Mouse (Mus musculus): ENCODE measurements around the gene Gzmn. TPM values are rescaled to one million over a fixed set of nuclear protein-coding genes. Genes with fewer than 3 reads are reported as not detected.
"Not testable (repeated sequence)": the region's sequence is repeated elsewhere in the genome, so short reads cannot be mapped to it uniquely, and the experiment has no call there.

Gzmn gene
- polyA plus RNA-seq (2015; fragmentation: Nextera tagmentation; extraction: Ambion mirVana) = not detected in 2 replicates

GRCm38 (mm10) chr14:56174499-56174898 lies at the start of gene Gzmn:
Gene Gzmn, minus strand, starts transcription at chr14:56174599.
- whole genome bisulfite sequencing = 83% methylated on average over 5 of the region's 5 CpGs
- TF ChIP-seq CTCF (IDR thresholded peaks at IDR 0.05; ENCODE audit: low read depth) = no peak

DNA sequence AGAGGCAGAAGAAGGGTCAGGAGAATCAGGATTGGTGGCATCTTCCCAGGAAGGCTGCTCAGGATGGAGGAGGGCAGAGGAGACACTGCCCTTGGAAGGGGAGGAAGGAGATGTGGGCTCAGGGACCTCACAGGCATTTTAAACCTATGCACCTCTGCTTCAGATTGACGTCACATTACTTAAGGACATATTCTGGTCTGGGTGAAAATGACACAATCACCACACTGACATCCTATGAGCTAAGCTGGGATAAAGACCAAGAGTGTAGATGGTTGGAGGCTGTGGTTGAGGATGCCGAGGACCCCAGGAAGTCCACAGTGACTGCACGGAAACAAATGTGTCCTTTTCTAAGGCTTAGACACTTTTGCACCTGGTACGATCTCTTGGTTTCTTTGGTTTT lies 36.9 kb upstream of the Gzmn start, which contains the start of gene Gzmf:
Gene Gzmf (minus strand): TSS at position 101 of the 400 bp plus-strand sequence.
- Histone ChIP-seq H3K27ac (no peak within 1 kb of the TSS), H3K9ac (ENCODE audit: low read depth, low read length) (no peak within 1 kb of the TSS), H3K4me2 (ENCODE audit: low read length) (no peak within 1 kb of the TSS), H3K36me3 (ENCODE audit: insufficient read depth, low read length) (no peaks in the 10 kb centered on the region), H3K27me3 (ENCODE audit: insufficient read depth, low read length) (no peaks in the 10 kb centered on the region), H3K4me1 (replicated peaks; ENCODE audit: insufficient read depth, low read length) (no peaks in the 10 kb centered on the region), H3K4me3 (replicated peaks; ENCODE audit: low read depth, low read length) (no peak within 1 kb of the TSS), H3K9me3 (replicated peaks; ENCODE audit: low read length) (no peaks in the 10 kb centered on the region)
- TF ChIP-seq CTCF (IDR thresholded peaks at IDR 0.05; ENCODE audit: low read depth) = no peak
- DNase-seq (ENCODE audit: low spot score) (no peak), ATAC-seq (replicated peaks; ENCODE audit: low FRiP score, low read depth) (no peak)
- 93% methylated on average over 4 of the region's 4 CpGs for WGBS

More at GRCm38 (mm10) chr14:56174499-56174898, at the start of gene Gzmn:
- no peak within 1 kb of the TSS for H3K9ac ChIP-seq (ENCODE audit: low read depth, low read length)
- no peak within 1 kb of the TSS for H3K4me3 ChIP-seq (replicated peaks; ENCODE audit: low read depth, low read length)
- H3K27me3 ChIP-seq (ENCODE audit: insufficient read depth, low read length) = no peaks in the 10 kb centered on the region
- H3K9me3 ChIP-seq (replicated peaks; ENCODE audit: low read length) = no peaks in the 10 kb centered on the region
- ATAC-seq (replicated peaks; ENCODE audit: low FRiP score, low read depth) = no peak
- no peak for DNase-seq (ENCODE audit: low spot score)
- H3K36me3 ChIP-seq (ENCODE audit: insufficient read depth, low read length) = no peaks in the 10 kb centered on the region
- no peak within 1 kb of the TSS for H3K27ac ChIP-seq
- H3K4me2 ChIP-seq (ENCODE audit: low read length) = no peak within 1 kb of the TSS
- H3K4me1 ChIP-seq (replicated peaks; ENCODE audit: insufficient read depth, low read length) = no peaks in the 10 kb centered on the region

GRCm38 (mm10) chr14:56205613-56206012 lies 31.2 kb upstream of the Gzmn start:
- 92% methylated on average over 1 of the region's 1 CpGs for WGBS
- Histone ChIP-seq H3K4me2 (ENCODE audit: low read length) (no peak overlapping the region), H3K27me3 (ENCODE audit: insufficient read depth, low read length) (no peaks in the 10 kb centered on the region)

DNA sequence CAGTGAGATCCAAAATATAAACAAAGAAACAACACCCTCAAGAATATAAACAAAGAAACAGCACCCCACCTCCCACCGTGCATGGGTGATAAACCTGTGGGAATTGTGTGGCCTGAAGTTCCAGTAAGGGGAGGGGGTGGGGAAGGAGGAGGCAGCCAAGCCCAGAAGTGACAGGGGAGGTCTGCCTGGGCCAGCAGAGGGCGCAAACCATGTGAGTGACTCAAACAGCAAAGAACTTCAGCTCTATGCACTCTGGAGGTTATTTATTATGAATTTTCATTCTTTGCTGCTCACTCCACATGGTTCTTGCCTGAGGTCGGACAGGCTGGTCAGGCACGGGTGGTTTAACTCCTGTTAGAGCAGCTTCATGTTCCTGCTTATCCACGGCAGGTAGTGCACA lies 30.6 kb upstream of the Gzmn start:
- H3K27ac ChIP-seq; H3K9ac ChIP-seq (ENCODE audit: low read depth, low read length); H3K4me3 ChIP-seq (replicated peaks; ENCODE audit: low read depth, low read length); H3K4me1 ChIP-seq (replicated peaks; ENCODE audit: insufficient read depth, low read length); H3K36me3 ChIP-seq (ENCODE audit: insufficient read depth, low read length); H3K4me2 ChIP-seq (ENCODE audit: low read length); H3K9me3 ChIP-seq (replicated peaks; ENCODE audit: low read length); H3K27me3 ChIP-seq (ENCODE audit: insufficient read depth, low read length): not testable (repeated sequence)
- ATAC-seq (replicated peaks; ENCODE audit: low FRiP score, low read depth) = 0 out of 2 replicates have a peak, but pooled peaks have one; percentile 17
- WGBS = 33% methylated on average over 5 of the region's 5 CpGs
- peak; percentile 71 for TF ChIP-seq CTCF (IDR thresholded peaks at IDR 0.05; ENCODE audit: low read depth)
- peak; percentile 65 for DNase-seq (ENCODE audit: low spot score)

More at GRCm38 (mm10) chr14:56205613-56206012, 31.2 kb upstream of the Gzmn start:
- Histone ChIP-seq H3K27ac (no peak overlapping the region), H3K4me3 (replicated peaks; ENCODE audit: low read depth, low read length) (no peak overlapping the region), H3K9ac (ENCODE audit: low read depth, low read length) (no peak overlapping the region), H3K9me3 (replicated peaks; ENCODE audit: low read length) (no peaks in the 10 kb centered on the region), H3K4me1 (replicated peaks; ENCODE audit: insufficient read depth, low read length) (no peaks in the 10 kb centered on the region), H3K36me3 (ENCODE audit: insufficient read depth, low read length) (no peaks in the 10 kb centered on the region)
- DNase-seq (ENCODE audit: low spot score) (no peak), ATAC-seq (replicated peaks; ENCODE audit: low FRiP score, low read depth) (no peak)
- TF ChIP-seq CTCF (IDR thresholded peaks at IDR 0.05; ENCODE audit: low read depth) = no peak

GRCm38 (mm10) chr14:56203975-56204374 lies 29.6 kb upstream of the Gzmn start:
- no peaks in the 10 kb centered on the region for H3K36me3 ChIP-seq (ENCODE audit: insufficient read depth, low read length)
- peak; percentile 95 for TF ChIP-seq CTCF (IDR thresholded peaks at IDR 0.05; ENCODE audit: low read depth)
- H3K4me1 ChIP-seq (replicated peaks; ENCODE audit: insufficient read depth, low read length) = no peaks in the 10 kb centered on the region
- 9% methylated on average over 2 of the region's 2 CpGs for WGBS
- no peak overlapping the region for H3K9ac ChIP-seq (ENCODE audit: low read depth, low read length)
- no peak overlapping the region for H3K4me3 ChIP-seq (replicated peaks; ENCODE audit: low read depth, low read length)
- H3K27me3 ChIP-seq (ENCODE audit: insufficient read depth, low read length) = no peaks in the 10 kb centered on the region
- DNase-seq (ENCODE audit: low spot score) (peak; percentile 68), ATAC-seq (replicated peaks; ENCODE audit: low FRiP score, low read depth) (no peak)
- H3K9me3 ChIP-seq (replicated peaks; ENCODE audit: low read length) = no peaks in the 10 kb centered on the region
- no peak overlapping the region for H3K4me2 ChIP-seq (ENCODE audit: low read length)
- H3K27ac ChIP-seq = no peak overlapping the region

DNA sequence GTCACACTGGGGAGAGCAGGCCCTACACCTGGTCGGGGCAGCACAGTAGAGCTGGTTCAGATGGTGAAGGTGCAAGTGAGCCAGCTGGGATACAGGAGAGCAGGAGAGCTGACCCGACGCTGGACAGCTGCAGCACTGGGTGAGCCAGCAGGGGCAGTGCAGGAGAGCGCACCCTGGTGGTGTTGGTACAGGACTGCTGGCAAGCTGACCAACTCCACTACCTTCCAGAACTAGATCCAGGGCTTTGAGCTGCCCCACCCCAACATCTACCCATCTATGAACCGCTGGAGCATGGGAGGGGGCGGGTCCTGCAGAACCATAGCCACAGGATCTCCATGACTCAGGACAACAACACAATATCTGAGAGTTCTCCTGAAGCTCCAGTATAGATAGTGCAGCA lies 12.5 kb upstream of the Gzmn start:
- TF ChIP-seq CTCF (IDR thresholded peaks at IDR 0.05; ENCODE audit: low read depth) = peak; percentile 25; the same call in 1 of the 2 replicates
- 68% methylated on average over 6 of the region's 6 CpGs for WGBS
- no peak for ATAC-seq (replicated peaks; ENCODE audit: low FRiP score, low read depth)

GRCm38 (mm10) chr14:56186521-56186920 lies 12.1 kb upstream of the Gzmn start:
- 82% methylated on average over 5 of the region's 5 CpGs for WGBS
- Histone ChIP-seq H3K4me1 (replicated peaks; ENCODE audit: insufficient read depth, low read length) (no peaks in the 10 kb centered on the region), H3K9ac (ENCODE audit: low read depth, low read length) (no peak overlapping the region), H3K9me3 (replicated peaks; ENCODE audit: low read length) (no peaks in the 10 kb centered on the region), H3K36me3 (ENCODE audit: insufficient read depth, low read length) (no peaks in the 10 kb centered on the region), H3K4me2 (ENCODE audit: low read length) (no peak overlapping the region), H3K27ac (no peak overlapping the region), H3K4me3 (replicated peaks; ENCODE audit: low read depth, low read length) (no peak overlapping the region), H3K27me3 (ENCODE audit: insufficient read depth, low read length) (no peaks in the 10 kb centered on the region)
- no peak for TF ChIP-seq CTCF (IDR thresholded peaks at IDR 0.05; ENCODE audit: low read depth)
- ATAC-seq (replicated peaks; ENCODE audit: low FRiP score, low read depth) (no peak), DNase-seq (ENCODE audit: low spot score) (no peak)

More for the DNA sequence above, 12.5 kb upstream of the Gzmn start:
- DNase-seq (ENCODE audit: low spot score) = no peak
- no peaks in the 10 kb centered on the region for H3K4me1 ChIP-seq (replicated peaks; ENCODE audit: insufficient read depth, low read length)
- no peak overlapping the region for H3K4me2 ChIP-seq (ENCODE audit: low read length)
- H3K4me3 ChIP-seq (replicated peaks; ENCODE audit: low read depth, low read length) = no peak overlapping the region
- no peaks in the 10 kb centered on the region for H3K9me3 ChIP-seq (replicated peaks; ENCODE audit: low read length)
- no peaks in the 10 kb centered on the region for H3K36me3 ChIP-seq (ENCODE audit: insufficient read depth, low read length)
- no peaks in the 10 kb centered on the region for H3K27me3 ChIP-seq (ENCODE audit: insufficient read depth, low read length)
- no peak overlapping the region for H3K27ac ChIP-seq
- H3K9ac ChIP-seq (ENCODE audit: low read depth, low read length) = no peak overlapping the region
